Mouse (Mus musculus) heart, embryonic 14.5 days (tissue): Measurements from ENCODE around the gene Dhrs11. TPM values are rescaled to one million over a fixed set of nuclear protein-coding genes. Genes with fewer than 3 reads are reported as not detected.

Experiments used
- ATAC-seq: fragments of 200-750 bp; cut with Nextera tagmentation; 2 replicates; pipeline ENCODE4 v1.8.0; 2017; ENCODE audit warnings: low read depth, moderate TSS enrichment; ENCODE audit not compliant: insufficient number of reproducible peaks, insufficient read depth, low FRiP score
- H3K27ac ChIP-seq, 2 experiments: fragments of 200-500 bp in 1 of 2; fragments of 300-500 bp in 1 of 2; sonication (generic) in 1 of 2; replicated peaks in 1 of 2; 2 replicates each; pipeline ENCODE4 v1.5.1; 2012 to 2014; ENCODE audit warnings: low read depth in 2 of 2, low read length in 2 of 2, control low read depth in 1 of 2, mild to moderate bottlenecking in 1 of 2, mixed read lengths in 1 of 2; ENCODE audit not compliant: control insufficient read depth in 1 of 2, insufficient read depth in 1 of 2
- H3K27me3 ChIP-seq: fragments of 300-500 bp; sonication (generic); 2 replicates; pipeline ENCODE4 v1.6.1; 2014; ENCODE audit warnings: mild to moderate bottlenecking, low read length, control low read depth; ENCODE audit not compliant: control insufficient read depth, insufficient read depth
- H3K36me3 ChIP-seq: fragments of 300-500 bp; sonication (generic); 2 replicates; pipeline ENCODE4 v1.6.1; 2014; ENCODE audit warnings: mild to moderate bottlenecking, control low read depth, low read length, mixed read lengths; ENCODE audit not compliant: control insufficient read depth, insufficient read depth
- H3K4me1 ChIP-seq, 2 experiments: fragments of 200-500 bp in 1 of 2; fragments of 300-500 bp in 1 of 2; sonication (generic) in 1 of 2; 2 replicates each; pipeline ENCODE4 v1.6.1; 2012 to 2014; ENCODE audit warnings: low read length in 2 of 2, control low read depth in 1 of 2, mixed read lengths in 1 of 2; ENCODE audit not compliant: control insufficient read depth in 2 of 2, insufficient read depth in 2 of 2
- H3K4me2 ChIP-seq: fragments of 300-500 bp; sonication (generic); 2 replicates; pipeline ENCODE4 v1.6.1; 2014; ENCODE audit warnings: mild to moderate bottlenecking, low read length
- H3K4me3 ChIP-seq, 2 experiments: fragments of 200-500 bp in 1 of 2; fragments of 300-500 bp in 1 of 2; sonication (generic) in 1 of 2; 2 replicates each; pipeline ENCODE4 v1.5.1; 2012 to 2014; ENCODE audit warnings: low read length in 2 of 2, mild to moderate bottlenecking in 2 of 2, control low read depth in 1 of 2, low read depth in 1 of 2, moderate library complexity in 1 of 2; ENCODE audit not compliant: control insufficient read depth in 1 of 2, insufficient read depth in 1 of 2
- H3K9ac ChIP-seq: fragments of 300-500 bp; sonication (generic); 2 replicates; pipeline ENCODE4 v1.6.1; 2014; ENCODE audit warnings: mild to moderate bottlenecking, low read length
- H3K9me3 ChIP-seq: fragments of 300-500 bp; sonication (generic); 2 replicates; pipeline ENCODE4 v1.6.1; 2016; ENCODE audit warnings: low read length, control low read depth; ENCODE audit not compliant: control insufficient read depth
- WGBS: fragments of 180-500 bp; shearing (Covaris S2); extraction: QIAGEN DNeasy Blood & Tissue Kit; methylation state at CpG from one replicate; pipeline ENCODE4 v1.1.7; 2014; 5-methylcytosine and 5-hydroxymethylcytosine counted together
- polyA plus RNA-seq: library from polyadenylated mRNA; unstranded; fragments of >200 nt; fragmentation: Nextera tagmentation; extraction: Ambion mirVana; gene quantifications from 2 replicates; pipeline ENCODE4 v1.2.1, GENCODE M21; 2014

Dhrs11 gene
- polyA plus RNA-seq, 1 experiment from 2014 or later = 46.5 TPM

DNA sequence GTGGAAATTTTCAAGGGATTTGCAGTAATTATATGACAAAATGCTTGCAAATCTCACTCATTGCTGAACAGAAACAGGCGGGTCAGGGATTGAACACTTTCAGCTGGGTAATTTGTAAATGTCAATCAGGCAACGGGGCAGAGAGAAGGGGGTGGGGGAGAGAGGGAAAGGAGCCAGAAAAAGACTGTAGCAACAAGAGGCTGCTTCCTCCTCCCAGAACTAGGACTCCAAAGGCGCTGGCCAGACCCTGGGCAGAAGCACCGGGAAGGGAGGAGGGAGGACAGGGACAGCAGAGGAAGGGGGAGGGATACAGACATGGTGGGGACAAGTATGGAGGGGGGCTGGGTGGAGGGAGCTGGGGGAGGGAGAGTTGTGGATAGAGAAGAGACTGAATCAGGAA, 53.2 kb downstream of the Dhrs11 start:
- peaks cover 27% of the 10 kb centered on the region for H3K27me3 ChIP-seq
- H3K4me1 ChIP-seq = peaks cover 2 to 7% of the 10 kb centered on the region in 2 experiments; a peak in 2 of 4 replicates
- no peak overlapping the region for H3K27ac ChIP-seq
- H3K9ac ChIP-seq = no peak overlapping the region
- H3K9me3 ChIP-seq = no peaks in the 10 kb centered on the region
- no peak overlapping the region for H3K4me3 ChIP-seq
- H3K4me2 ChIP-seq = no peak overlapping the region
- 2% methylated on average over 4 of the region's 4 CpGs for WGBS
- H3K36me3 ChIP-seq = no peaks in the 10 kb centered on the region
- ATAC-seq = no peak

- no peak overlapping the region for H3K27ac ChIP-seq
- H3K36me3 ChIP-seq = no peaks in the 10 kb centered on the region
- 65% methylated on average over 13 of the region's 13 CpGs for whole genome bisulfite sequencing
- H3K9me3 ChIP-seq = no peaks in the 10 kb centered on the region
- no peak overlapping the region for H3K4me3 ChIP-seq
- no peak overlapping the region for H3K9ac ChIP-seq
- ATAC-seq = no peak
- no peak overlapping the region for H3K4me2 ChIP-seq
- H3K27me3 ChIP-seq = peaks cover 23% of the 10 kb centered on the region
- H3K4me1 ChIP-seq = peaks cover 2 to 6% of the 10 kb centered on the region in 2 experiments; a peak in 2 of 4 replicates
These were observed 53.8 kb downstream of the Dhrs11 start for GRCm38 (mm10) chr11:84774870-84775514.

Other genes with a start within 250 kb of the Dhrs11 start
- gene Mrm1, start 9.5 kb downstream of the Dhrs11 start, polyA plus RNA-seq = 17.5 and 20.5 TPM in 2 replicates
- gene Ggnbp2, start 41.8 kb upstream of the Dhrs11 start, polyA plus RNA-seq = 49.9 and 54.4 TPM in 2 replicates
- gene Myo19, start 51.2 kb upstream of the Dhrs11 start, polyA plus RNA-seq = 5.8 and 6.6 TPM in 2 replicates
- gene Pigw, start 51.3 kb upstream of the Dhrs11 start, polyA plus RNA-seq = 2.8 and 3.0 TPM in 2 replicates
- 38.5 and 42.6 TPM in 2 replicates for gene Znhit3, start 87.4 kb upstream of the Dhrs11 start, polyA plus RNA-seq
- gene Car4, start 128.8 kb upstream of the Dhrs11 start, polyA plus RNA-seq = 0.65 and 0.80 TPM in 2 replicates